Mouse (Mus musculus) brain, embryonic 14.5 days (tissue): ENCODE measurements at regions not wholly inside any gene's neighbourhood (a gene's known extent, or its start where the extent isn't known, plus 50 kb on each side); places are given as distances from the start of the nearest gene placed in this dataset.

Experiments
- DNase-seq: peaks from one replicate; pipeline ENCODE4 v3.0.0-alpha.2; 2011; ENCODE audit warnings: low read depth
- CTCF ChIP-seq: fragments of 200-500 bp; IDR thresholded peaks from 2 replicates; pipeline ENCODE4 v1.5.1; 2012; ENCODE audit warnings: inconsistent platforms, mild to moderate bottlenecking, moderate library complexity, borderline replicate concordance; ENCODE audit not compliant: insufficient read depth, insufficient read length; ENCODE audit errors: extremely low read depth
- POLR2A ChIP-seq: fragments of 200-500 bp; IDR thresholded peaks from 2 replicates; pipeline ENCODE4 v1.6.1; 2012; ENCODE audit warnings: mild to moderate bottlenecking, inconsistent platforms, borderline replicate concordance; ENCODE audit not compliant: poor library complexity, insufficient read depth, insufficient read length, severe bottlenecking; ENCODE audit errors: extremely low read depth

DNA sequence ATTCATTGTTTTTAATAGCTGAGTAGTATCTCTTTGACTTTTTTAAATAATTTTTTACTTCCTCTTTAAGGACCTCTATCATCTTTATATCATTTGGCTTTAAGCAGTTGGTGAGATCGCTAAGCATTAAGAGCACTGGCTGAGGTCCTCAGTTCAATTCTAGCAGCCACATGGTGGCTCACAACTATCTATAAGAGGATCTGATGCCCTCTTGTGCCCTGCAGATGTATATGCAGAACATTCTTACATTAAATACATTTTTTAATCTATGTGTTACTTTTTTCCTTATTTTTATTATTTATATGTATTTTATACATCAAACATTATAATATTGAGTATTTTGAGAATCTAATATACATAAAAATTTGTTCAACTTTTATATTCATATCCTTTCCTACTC lies 119.3 kb downstream of the Efhb start:
- TF ChIP-seq CTCF (no peak), POLR2A (no peak)
- DNase-seq, result peak; percentile 6

DNA sequence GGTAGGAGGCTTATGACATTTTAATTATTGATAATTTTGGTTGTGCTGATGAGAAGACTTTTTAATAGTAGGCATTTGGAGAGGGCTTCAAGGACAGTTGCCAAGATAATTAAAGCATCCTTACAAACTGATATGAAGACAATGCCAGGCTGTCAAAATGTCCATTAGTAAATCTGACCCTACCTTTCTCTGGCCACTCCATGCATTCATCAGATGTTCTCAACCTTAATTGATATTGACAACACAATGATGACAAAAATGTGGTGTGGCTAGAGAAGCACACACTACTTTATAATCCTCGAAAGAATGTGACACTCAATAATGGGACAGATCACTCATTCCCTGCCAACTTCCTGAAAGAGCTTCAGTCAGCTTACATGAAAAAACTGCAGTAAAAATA lies 140.1 kb downstream of the Efhb start:
- peak; percentile 2 for DNase-seq
- TF ChIP-seq POLR2A (no peak), CTCF (no peak)
